Mouse (Mus musculus) layer of hippocampus, postnatal 10 days (tissue): ENCODE measurements at regions not wholly inside any gene's neighbourhood (a gene's known extent, or its start where the extent isn't known, plus 50 kb on each side); places are given as distances from the start of the nearest gene placed in this dataset.

Source experiments
- DNase-seq, 2 experiments: peaks; one replicate each; pipeline ENCODE4 v3.0.0; 2021; ENCODE audit warnings: low spot score in 2 of 2

DNA sequence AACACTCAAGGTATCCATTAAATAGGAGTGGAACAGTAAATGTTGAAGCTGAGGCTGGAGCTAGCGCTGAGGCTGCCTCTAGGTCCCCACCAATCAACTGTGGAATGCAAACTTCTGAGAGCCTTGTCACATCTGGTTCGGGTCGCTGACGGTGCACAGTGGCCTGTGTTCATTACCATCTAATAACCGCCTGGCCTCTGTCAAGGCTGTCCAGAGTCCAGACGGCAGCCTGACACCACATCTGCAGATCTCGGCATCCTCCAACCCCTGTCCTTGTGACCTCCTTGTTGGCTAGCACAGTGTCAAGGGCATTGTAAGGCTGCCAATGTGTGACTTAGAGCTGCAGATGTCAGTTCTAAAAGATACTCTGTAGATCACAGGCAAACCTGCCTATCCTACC is 455.7 kb downstream of the Ate1 start:
- DNase-seq: no peak

DNA sequence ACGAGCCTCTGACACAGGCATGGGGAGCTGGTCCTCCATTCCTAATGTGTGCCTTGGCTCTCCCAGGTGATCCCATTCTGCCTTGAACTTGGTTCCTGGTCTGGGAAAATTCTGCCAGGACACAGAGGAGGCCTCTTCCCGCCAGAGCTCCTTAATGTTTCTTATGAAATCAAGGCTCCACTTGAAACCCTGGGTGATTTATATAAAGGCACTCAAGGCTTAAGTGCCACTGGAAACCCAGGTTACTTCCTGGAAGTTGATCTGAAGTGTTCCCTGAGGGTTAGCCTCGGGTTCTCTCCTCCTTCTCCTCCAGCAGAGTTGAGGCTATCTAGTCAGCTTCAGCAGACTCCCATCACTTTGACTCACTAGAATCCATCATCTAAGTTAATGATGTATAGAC is 451.9 kb downstream of the Ate1 start:
- DNase-seq: no peak

DNA sequence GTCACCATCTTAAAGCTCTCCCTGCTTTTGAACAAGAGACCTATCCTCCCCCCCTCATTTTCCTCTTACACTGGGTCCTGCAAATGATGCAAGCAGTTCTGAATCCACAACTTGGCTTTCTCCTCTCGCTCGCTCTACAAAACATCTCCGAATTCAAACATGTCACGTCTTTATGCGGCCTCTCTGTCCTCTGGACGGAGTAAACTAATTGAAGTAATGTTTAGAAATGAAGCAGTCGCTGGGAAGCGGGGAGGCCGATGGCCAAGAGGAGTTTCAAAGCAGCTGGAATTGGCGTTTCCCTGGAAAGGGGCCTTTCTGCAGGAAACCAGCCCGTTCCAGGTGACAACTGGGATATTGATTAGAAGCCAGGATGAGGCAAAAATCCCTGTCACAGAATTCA is 446.8 kb downstream of the Ate1 start:
- DNase-seq: peak in 1 of 2 experiments; percentile 16

DNA sequence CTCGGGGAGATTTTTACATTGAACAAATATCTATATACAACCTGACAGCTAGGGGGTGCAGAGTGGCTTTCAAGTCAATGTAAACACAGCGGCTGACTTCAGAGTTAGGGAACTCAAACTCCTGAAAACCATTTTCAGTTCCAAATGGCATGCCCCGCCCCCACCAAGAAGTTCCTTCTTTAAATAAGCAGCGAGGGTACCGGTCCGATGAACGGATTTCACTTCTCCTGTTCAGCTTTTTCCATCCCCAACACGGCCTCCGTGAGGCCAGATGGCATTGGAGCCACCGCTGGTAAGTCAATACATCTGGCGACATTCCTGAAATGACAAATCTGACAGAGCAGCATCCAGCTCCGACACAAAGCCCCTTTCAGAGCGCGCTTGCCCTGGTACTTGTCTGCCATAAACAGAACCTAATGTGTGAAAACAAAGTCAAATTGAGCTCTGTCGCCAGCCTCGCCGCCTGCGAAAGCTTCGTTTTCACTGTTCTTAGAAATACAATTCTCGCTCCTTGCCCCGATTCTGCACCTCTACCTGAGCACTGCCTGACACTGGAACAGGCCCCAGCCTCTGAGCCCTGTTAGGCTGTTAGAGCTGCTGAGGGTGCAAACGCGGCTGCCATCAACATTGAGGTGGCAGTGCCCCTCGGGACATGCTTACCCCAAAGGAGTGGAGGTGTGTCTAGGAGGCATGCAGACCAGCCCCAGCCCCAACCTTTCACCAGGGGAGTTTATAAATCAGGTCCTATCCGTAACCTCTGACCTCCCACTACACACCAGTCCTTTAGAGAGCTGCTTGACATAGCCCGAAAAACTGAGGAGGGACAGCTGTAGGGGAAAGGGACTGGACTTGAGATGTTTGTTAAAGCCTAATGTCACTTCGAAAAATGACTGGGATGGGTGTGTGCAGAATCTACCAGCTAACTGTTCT is 446.0 kb downstream of the Ate1 start:
- DNase-seq: peak; percentile 16 to 36

DNA sequence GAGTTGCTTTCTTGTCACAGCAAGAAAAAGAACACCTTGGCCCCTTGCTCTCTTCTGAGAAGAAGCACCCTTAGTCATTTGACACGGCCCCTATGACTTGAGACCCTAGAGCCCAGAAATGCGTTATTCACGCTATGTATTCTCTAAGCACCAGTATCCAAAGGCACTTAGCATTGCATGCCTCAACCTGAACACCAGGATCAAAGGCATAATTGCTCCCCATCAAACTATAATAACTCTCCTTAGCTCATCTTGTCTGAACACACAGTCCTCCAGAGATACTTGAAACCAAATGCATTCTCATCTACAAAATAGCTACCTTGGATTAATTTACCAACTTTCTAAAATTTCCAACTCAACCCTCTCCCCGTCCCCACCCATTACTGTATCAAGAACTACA is 437.5 kb downstream of the Ate1 start:
- no peak for DNase-seq

DNA sequence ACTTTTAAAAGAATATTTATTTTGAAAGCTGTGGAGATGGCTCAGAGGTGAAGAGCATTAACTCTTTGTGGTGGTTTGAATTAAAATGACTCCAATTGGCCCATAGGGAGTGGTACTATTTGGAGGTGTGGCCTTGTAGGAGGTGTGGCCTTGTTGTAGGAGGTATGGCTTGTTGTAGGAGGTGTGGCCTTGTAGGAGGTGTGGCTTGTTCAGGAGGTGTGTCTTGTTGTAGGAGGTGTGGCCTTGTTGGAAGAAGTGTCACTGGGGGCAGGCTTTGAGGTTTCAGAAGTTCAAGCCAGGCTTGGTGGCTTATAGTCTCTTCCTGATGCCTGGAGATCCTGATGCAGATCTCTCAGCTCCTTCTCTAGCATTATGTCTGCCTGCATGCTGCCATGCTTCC is 434.5 kb downstream of the Ate1 start:
- DNase-seq: no peak

DNA sequence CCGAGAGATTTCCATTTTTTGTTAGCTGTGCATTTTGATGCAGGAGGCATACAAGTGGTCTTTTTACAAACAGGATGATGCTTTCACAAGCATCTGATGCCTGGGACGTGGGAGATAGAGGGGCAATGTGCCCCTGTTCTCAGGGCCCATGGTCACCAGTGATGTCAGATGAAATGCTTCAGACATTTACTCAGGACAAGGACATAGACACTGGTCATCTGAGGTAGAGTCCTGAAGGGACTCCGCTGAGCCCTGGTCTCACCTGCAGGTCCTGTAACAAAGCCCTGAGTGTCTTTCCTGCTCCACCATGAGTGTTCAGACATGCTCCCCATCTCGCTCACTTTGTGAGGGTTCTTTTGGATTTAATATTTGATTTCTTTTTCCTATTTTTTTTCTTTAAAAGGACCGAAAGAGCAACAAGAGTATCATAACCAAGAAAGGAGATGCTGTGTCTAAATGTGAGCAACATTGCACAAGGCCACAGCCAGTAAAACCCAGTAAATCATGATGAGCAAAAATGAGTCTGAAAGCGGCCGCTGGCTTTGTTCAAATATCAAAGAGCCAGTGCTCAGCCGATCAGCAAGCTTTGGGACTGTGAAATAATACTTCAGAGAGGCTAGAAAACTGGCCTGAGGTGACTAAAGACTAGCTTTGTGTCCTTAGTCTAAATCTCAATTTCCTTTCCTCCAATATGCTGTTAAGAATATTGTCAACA is 430.1 kb downstream of the Ate1 start:
- no peak for DNase-seq

DNA sequence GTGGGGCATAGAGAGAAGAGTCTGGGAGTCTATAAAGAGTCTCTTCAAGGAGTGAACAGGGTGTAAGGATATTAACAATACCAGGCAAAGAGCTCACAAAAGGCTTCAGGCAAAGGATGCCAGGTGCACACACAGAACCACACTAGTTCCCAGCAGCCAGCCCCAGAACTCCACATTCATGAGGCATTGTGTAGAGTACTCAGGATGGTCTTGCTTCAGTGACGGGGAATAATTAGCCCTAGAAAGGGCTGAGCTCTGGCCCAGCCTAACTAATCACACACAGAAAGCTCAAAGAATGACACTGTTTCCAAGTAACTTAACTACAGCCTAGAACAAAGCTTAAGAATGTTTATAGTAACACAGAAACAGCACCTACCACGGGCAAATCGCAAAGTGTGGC is 428.2 kb downstream of the Ate1 start:
- no peak for DNase-seq

DNA sequence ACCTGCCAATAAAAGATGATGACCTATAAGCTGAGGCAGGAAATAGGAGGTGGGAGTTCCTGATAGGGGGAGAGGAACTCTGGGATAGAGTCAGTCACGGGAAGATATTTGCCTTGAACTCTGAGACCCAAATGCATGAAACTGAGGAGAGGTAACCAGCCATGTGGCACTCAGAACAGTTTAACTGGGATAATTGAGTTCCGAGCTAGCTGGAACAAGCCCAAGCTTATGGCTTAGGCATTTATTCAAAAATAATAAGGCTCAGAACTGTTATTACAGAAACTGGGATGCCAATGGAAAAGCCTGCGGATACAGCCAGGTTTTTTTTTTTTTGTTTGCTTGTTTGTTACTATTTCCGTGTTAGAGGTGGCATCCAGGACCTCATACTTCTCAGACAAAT is 425.0 kb downstream of the Ate1 start:
- no peak for DNase-seq

DNA sequence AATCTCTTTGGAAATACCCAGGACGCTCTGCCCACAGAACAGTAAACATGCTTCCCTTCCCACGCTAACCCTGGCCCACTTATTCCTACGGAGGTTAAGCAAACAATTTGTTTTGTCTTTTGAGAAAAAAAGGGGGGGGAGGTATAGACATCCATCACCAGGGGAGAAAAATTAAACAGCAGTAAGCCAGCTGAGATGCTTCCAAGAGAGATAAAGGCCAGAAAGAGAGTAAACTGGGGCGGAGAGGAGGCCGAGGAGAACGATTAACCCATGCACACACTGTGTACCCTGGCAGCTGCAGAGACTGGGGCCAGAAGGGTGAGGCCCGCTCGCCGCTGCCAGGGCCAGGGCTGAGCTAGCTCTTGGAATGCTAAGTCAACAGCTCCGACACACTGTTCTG is 421.6 kb downstream of the Ate1 start:
- no peak for DNase-seq

DNA sequence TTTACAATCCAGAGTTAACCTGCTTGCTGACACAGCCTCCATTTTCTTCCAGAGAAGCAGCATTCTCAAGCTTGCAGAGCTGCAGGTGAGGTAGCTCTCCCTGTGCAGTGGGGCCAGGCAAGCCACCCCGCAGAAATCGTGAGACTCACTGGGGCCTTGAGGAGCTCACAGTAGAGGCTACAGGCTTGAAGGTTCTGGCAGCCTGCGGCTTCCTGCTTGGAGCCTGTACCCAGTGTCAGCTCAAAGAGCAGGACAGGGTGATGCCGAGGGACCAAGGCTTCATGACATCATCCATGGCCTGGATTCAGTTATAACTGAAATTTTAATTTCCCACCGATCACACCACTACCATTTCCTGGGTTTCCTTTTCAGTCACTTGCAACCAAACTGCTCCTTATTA is 417.5 kb downstream of the Ate1 start:
- DNase-seq: no peak

DNA sequence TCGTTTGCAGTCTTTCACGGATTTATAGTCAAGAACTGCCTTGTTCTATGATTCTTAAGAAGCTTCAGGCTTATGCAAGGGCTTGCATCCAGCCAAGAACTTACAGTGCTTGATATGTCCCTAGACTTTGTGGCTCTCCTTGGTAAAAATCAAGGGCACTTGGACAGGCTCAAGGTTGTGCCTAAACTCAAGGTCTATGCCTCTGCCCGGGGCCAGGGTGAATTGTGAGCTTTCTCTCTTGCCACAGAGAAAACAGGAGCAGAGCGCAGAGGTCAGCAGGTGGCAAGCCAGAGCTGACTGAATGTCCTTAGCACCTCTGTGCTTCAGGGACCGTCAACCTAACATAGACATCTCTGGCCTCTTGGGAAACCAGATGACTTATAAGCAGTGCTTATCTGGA is 413.2 kb downstream of the Ate1 start:
- DNase-seq: no peak

DNA sequence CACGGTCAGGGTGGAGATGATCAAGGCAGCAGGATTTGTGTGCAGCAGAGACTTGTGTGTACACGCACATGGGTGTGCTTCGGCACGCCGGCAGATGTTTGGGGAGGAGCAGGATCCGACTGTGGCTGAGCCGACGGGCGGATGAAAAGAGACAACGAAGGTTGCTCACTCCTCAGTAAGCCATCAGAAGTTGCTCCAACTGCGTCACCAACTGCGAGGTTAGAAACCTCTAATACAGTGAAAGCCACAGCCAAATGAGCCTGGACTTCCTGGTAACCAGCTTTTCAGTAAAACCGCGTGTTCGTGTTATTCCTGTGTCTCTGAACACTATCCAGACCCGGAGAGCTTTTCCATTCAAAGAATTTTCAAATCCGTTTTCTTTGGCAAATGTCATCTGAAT is 411.8 kb downstream of the Ate1 start:
- peak in 1 of 2 experiments; percentile 26 for DNase-seq
